Mouse (Mus musculus) spleen, adult 2 months (tissue): ENCODE measurements around the gene Dusp12. TPM values are rescaled to one million over a fixed set of nuclear protein-coding genes. Genes with fewer than 3 reads are reported as not detected.
A peak's percentile ranks its signal among the peaks of the same experiment; 100 is the strongest.

ENCODE experiments used
- DNase-seq, 2 experiments: peaks; one replicate each; pipeline versions ENCODE4 v3.0.0 to v3.0.0-alpha.2; 2012 to 2021; ENCODE audit warnings: low spot score in 2 of 2, low read depth in 1 of 2
- H3K27ac ChIP-seq: fragments of 200-500 bp; 2 replicates; pipeline ENCODE4 v1.5.1; 2012; ENCODE audit warnings: low read length, inconsistent platforms; ENCODE audit not compliant: insufficient read depth
- H3K27me3 ChIP-seq: fragments of 200-500 bp; 2 replicates; pipeline ENCODE4 v1.6.1; 2012; ENCODE audit warnings: mild to moderate bottlenecking, moderate library complexity, low read length, inconsistent platforms; ENCODE audit not compliant: control insufficient read depth, insufficient read depth
- H3K36me3 ChIP-seq: fragments of 200-500 bp; 2 replicates; pipeline ENCODE4 v1.6.1; 2012; ENCODE audit warnings: mild to moderate bottlenecking, low read length, inconsistent platforms; ENCODE audit not compliant: control insufficient read depth, insufficient read depth
- H3K4me1 ChIP-seq: fragments of 200-500 bp; 2 replicates; pipeline ENCODE4 v1.6.1; 2011; ENCODE audit warnings: inconsistent platforms; ENCODE audit not compliant: control insufficient read depth, insufficient read depth, insufficient read length
- H3K4me3 ChIP-seq: fragments of 200-500 bp; 2 replicates; pipeline ENCODE4 v1.5.1; 2011; ENCODE audit warnings: mild to moderate bottlenecking, inconsistent platforms; ENCODE audit not compliant: insufficient read depth, insufficient read length; ENCODE audit errors: extremely low read depth
- CTCF ChIP-seq: fragments of 200-500 bp; IDR thresholded peaks from 2 replicates; pipeline ENCODE4 v1.5.1; 2011; ENCODE audit warnings: mild to moderate bottlenecking, inconsistent platforms; ENCODE audit not compliant: insufficient read depth, insufficient read length, insufficient replicate concordance; ENCODE audit errors: extremely low read depth
- POLR2A ChIP-seq: fragments of 200-500 bp; IDR thresholded peaks from 2 replicates; pipeline ENCODE4 v1.6.1; 2011; ENCODE audit warnings: low read depth, low read length, inconsistent platforms
- WGBS: fragments of 180-500 bp; shearing (Covaris S2); methylation state at CpG from one replicate; pipeline ENCODE4 v1.1.7; 2018; 5-methylcytosine and 5-hydroxymethylcytosine counted together
- polyA plus RNA-seq: library from polyadenylated mRNA; depleted of rRNA; stranded (reverse); fragments of >200 nt; gene quantifications from 2 replicates; pipeline ENCODE4 v1.2.3, GENCODE M21; 2012

Dusp12 gene
- polyA plus RNA-seq, 1 experiment: 11.0 TPM

DNA sequence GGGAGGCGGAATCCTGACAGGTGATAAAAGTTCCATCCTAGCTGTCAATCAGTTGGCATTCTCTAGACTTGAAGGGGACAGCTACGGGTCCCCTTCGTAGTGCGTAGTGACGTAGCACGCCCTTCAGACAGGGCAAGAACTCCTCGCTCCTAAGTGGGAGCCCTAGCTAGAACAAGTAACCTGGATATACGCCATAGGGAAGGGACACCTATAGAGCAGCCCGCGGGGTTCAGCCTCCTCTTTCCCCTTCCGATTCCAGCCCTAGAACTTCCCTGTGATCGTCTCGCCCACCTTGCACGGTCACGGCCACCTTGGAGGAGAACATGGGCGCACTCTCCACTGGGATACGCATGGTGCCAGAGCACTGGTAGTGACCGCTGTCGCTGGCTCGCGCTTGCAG lies 23.0 kb upstream of the Dusp12 start:
- H3K36me3 ChIP-seq: no peaks in the 10 kb centered on the region
- H3K27me3 ChIP-seq: peaks cover 1% of the 10 kb centered on the region; the same call in 1 of the 2 replicates
- H3K4me1 ChIP-seq: peaks cover 18% of the 10 kb centered on the region
- H3K27ac ChIP-seq: no peak overlapping the region
- DNase-seq: no peak
- H3K4me3 ChIP-seq: peak overlapping the region; percentile 59
- TF ChIP-seq CTCF: no peak
- TF ChIP-seq POLR2A: no peak
- WGBS: 20% methylated on average over 21 of the region's 21 CpGs

DNA sequence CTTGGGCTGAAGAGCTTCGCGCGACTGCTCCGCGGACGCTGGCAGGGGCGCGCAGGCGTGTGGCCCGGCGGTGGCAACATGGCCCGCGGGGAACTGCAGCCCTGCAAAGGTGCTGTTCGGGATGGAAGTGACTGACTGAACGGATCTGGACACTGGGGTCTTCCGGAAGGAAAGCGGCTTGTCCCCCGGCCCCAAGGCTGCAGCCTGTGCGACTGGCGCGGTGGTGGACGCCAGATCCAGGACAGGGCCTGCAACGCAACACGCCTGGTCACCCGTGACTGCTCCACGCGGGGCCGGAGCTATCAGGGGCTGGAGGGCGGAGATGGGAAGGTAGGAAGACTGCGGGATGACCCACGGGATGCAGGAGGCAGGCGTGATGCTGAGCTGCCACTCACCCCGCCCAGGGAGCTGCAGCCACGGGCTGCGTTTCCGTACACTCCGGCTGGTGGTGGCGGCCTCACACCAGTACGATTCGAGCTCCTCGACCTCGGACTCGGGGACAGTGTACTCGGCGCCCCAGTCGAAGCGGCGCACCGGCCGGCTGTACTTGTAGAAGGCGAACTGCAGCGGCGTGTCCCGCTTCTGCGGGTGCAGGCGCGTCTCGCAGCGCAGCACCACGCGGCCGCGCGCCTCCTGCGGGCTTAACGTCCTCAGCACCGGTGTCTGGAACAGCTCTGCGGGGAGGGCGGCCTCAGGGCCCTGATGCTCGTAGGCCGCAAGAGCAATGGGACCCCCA lies 22.3 kb upstream of the Dusp12 start:
- Histone ChIP-seq H3K36me3 (no peaks in the 10 kb centered on the region), H3K27ac (no peak overlapping the region), H3K4me3 (peak overlapping the region; percentile 59), H3K4me1 (peaks cover 18% of the 10 kb centered on the region), H3K27me3 (peaks cover 1% of the 10 kb centered on the region; the same call in 1 of the 2 replicates)
- 5% methylated on average over 71 of the region's 71 CpGs for WGBS
- TF ChIP-seq CTCF: no peak
- no peak for TF ChIP-seq POLR2A
- DNase-seq: peak in 1 of 2 experiments; percentile 24

DNA sequence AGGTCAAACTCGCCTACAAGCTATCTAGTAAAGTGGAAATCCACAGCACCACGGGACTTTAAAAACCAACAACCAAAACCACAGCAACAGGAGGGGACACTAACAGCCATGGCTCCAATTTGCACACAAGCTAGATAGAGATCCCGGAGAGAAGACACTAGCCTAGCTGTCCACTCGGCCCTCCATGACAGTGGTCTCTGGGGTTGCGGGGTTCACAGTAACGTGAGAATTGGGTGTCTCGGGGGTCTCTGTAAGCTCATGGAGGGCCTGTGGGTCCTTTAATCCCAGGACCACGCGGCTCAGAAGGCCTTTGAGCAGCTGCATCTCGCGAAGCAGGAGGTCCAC lies 21.7 kb upstream of the Dusp12 start:
- Histone ChIP-seq H3K36me3 (no peaks in the 10 kb centered on the region), H3K27ac (no peak overlapping the region), H3K27me3 (peaks cover 1% of the 10 kb centered on the region; the same call in 1 of the 2 replicates), H3K4me3 (peak overlapping the region; percentile 59), H3K4me1 (peaks cover 18% of the 10 kb centered on the region)
- no peak for DNase-seq
- 37% methylated on average over 11 of the region's 11 CpGs for WGBS
- TF ChIP-seq CTCF: no peak
- no peak for TF ChIP-seq POLR2A

- peaks cover 14% of the 10 kb centered on the region for H3K4me1 ChIP-seq
- TF ChIP-seq POLR2A: no peak
- H3K4me3 ChIP-seq: no peak overlapping the region
- H3K36me3 ChIP-seq: no peaks in the 10 kb centered on the region
- H3K27me3 ChIP-seq: peaks cover 1% of the 10 kb centered on the region; the same call in 1 of the 2 replicates
- WGBS: 62% methylated on average over 5 of the region's 5 CpGs
- no peak overlapping the region for H3K27ac ChIP-seq
- DNase-seq: no peak
Measured at GRCm38 (mm10) chr1:170903485-170903884, 18.1 kb upstream of the Dusp12 start.

DNA sequence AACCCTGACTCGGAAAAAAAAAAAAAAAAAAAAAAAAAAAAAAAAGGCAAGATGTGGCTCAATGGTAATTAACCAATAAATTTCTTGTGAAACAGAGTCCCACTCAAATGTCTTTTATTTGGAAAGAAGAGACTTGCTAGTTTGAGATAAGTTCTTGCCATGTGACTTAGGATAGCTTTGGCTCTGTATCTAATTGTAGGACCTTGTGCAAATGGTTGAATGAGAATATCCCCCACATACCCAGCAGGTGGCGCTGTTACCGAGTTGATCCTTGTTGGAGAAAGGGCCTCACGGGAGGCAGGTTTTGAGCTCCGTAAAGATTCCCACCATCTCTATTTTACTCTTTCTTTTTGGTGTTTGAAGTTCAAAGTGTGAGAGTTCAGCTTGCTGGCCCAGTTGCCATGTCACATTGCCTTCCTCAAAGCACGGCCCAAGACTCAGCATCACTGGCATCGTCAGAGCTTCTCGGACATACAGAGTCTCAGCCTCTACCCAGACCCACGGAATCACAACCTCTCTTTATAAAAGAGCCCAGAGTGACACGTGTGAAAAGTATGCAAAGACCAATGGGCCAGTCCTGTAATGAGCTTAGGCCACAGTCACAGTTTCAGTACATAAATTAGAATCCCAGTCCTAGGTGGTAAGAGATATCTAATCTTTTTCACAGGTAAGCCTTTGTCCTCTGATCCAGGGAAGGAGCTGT lies 16.3 kb upstream of the Dusp12 start:
- TF ChIP-seq CTCF: peak; percentile 66; the same call in 1 of the 2 replicates
- TF ChIP-seq POLR2A: no peak
- no peaks in the 10 kb centered on the region for H3K27me3 ChIP-seq
- peak; percentile 70 to 87 for DNase-seq
- no peaks in the 10 kb centered on the region for H3K36me3 ChIP-seq
- H3K4me1 ChIP-seq: peaks cover 4% of the 10 kb centered on the region; the same call in 1 of the 2 replicates
- H3K27ac ChIP-seq: no peak overlapping the region
- no peak overlapping the region for H3K4me3 ChIP-seq
- WGBS: 35% methylated on average over 10 of the region's 10 CpGs

- 18% methylated on average over 10 of the region's 10 CpGs for WGBS
- H3K4me3 ChIP-seq: peak overlapping the region; percentile 25; the same call in 1 of the 2 replicates
- H3K27ac ChIP-seq: no peak overlapping the region
- peaks cover 6% of the 10 kb centered on the region; the same call in 1 of the 2 replicates for H3K4me1 ChIP-seq
- H3K36me3 ChIP-seq: no peaks in the 10 kb centered on the region
- peak; percentile 54 to 60 for DNase-seq
- TF ChIP-seq POLR2A (no peak), CTCF (0 out of 2 replicates have a peak, but pooled peaks have one; percentile 16)
- no peaks in the 10 kb centered on the region for H3K27me3 ChIP-seq
Measured at GRCm38 (mm10) chr1:170900799-170901467, 15.6 kb upstream of the Dusp12 start.
